Mouse (Mus musculus): Measurements from ENCODE around the gene Faim. TPM values are rescaled to one million over a fixed set of nuclear protein-coding genes. Genes with fewer than 3 reads are reported as not detected.

Faim gene
- total RNA-seq (2023) = 29.0 TPM

GRCm38 (mm10) chr9:98985800-98986475 lies at the start of gene Faim:
Faim (plus strand) TSS chr9:98986373.

GRCm38 (mm10) chr9:98955103-98955715 lies 31.0 kb upstream of the Faim start, which contains the start of gene Foxl2:
Foxl2 (plus strand) TSS chr9:98955288.

GRCm38 (mm10) chr9:99035575-99035974 lies 49.4 kb downstream of the Faim start, which contains the start of gene Gm1123:
Gm1123 (minus strand) TSS chr9:99035715.

Other genes with a start within 250 kb of the Faim start
- not detected for gene Prr23a1, start 143.9 kb upstream of the Faim start, total RNA-seq (2023)
- gene Prr23a2, start 129.9 kb upstream of the Faim start, total RNA-seq (2023) = not detected
- not detected for gene Prr23a3, start 121.6 kb upstream of the Faim start, total RNA-seq (2023)
- gene 7420426K07Rik, start 83.3 kb upstream of the Faim start, total RNA-seq (2023) = not detected
- gene Foxl2, start 31.1 kb upstream of the Faim start, total RNA-seq (2023) = not detected
- gene Gm1123, start 49.3 kb downstream of the Faim start, total RNA-seq (2023) = not detected
- gene Pik3cb, start 154.2 kb downstream of the Faim start, total RNA-seq (2023) = 6.9 TPM

All from CD8-positive naive resting alpha-beta T cell, adult 57 days (primary cell).